Mouse (Mus musculus) brain, adult 10 weeks (tissue): ENCODE results near the gene Hist1h2ae. TPM values are rescaled to one million over a fixed set of nuclear protein-coding genes. Genes with fewer than 3 reads are reported as not detected.

Experiments used
- polyA plus RNA-seq: library from polyadenylated mRNA; stranded (reverse); fragments of 350-450 nt; fragmentation: Illumina TruSeq; extraction: RNeasy Lipid Tissue Mini Kit (QIAGEN cat#74804); gene quantifications from one replicate; pipeline ENCODE4 v1.2.3, GENCODE M21; 2015; ENCODE audit warnings: low read depth, low replicate concordance

Hist1h2ae gene
- polyA plus RNA-seq, 1 experiment from 2014 or later = not detected

Other genes starting within 250 kb of the Hist1h2ae start
- 30.7 TPM for gene Zfp322a, start 202.0 kb downstream of the Hist1h2ae start, polyA plus RNA-seq
- gene Abt1, start 147.4 kb downstream of the Hist1h2ae start, polyA plus RNA-seq = 6.8 TPM
- not detected for gene Btn1a1, start 105.3 kb downstream of the Hist1h2ae start, polyA plus RNA-seq
- gene Btn2a2, start 82.4 kb downstream of the Hist1h2ae start, polyA plus RNA-seq = 1.8 TPM
- gene Hist1h4h, start 40.2 kb downstream of the Hist1h2ae start, polyA plus RNA-seq = 5.4 TPM
- gene Hist1h2af, start 37.3 kb downstream of the Hist1h2ae start, polyA plus RNA-seq = not detected
- not detected for gene Hist1h3g, start 35.8 kb downstream of the Hist1h2ae start, polyA plus RNA-seq
- gene Hist1h2bh, start 27.8 kb downstream of the Hist1h2ae start, polyA plus RNA-seq = 0.37 TPM
- gene Hist1h3f, start 27.2 kb downstream of the Hist1h2ae start, polyA plus RNA-seq = not detected
- gene Hist1h4f, start 19.6 kb downstream of the Hist1h2ae start, polyA plus RNA-seq = not detected
- gene Hist1h1d, start 18.0 kb downstream of the Hist1h2ae start, polyA plus RNA-seq = 0.06 TPM
- gene Hist1h3e, start 8.9 kb downstream of the Hist1h2ae start, polyA plus RNA-seq = not detected
- 3.5 TPM for gene Hist1h2bg, start 176 bp upstream of the Hist1h2ae start, polyA plus RNA-seq
- gene Hist1h2bf, start 3.0 kb upstream of the Hist1h2ae start, polyA plus RNA-seq = not detected
- not detected for gene Hist1h2ad, start 3.2 kb upstream of the Hist1h2ae start, polyA plus RNA-seq
- gene Hist1h3d, start 4.5 kb upstream of the Hist1h2ae start, polyA plus RNA-seq = 0.76 TPM
- not detected for gene Hist1h4d, start 10.4 kb upstream of the Hist1h2ae start, polyA plus RNA-seq
- 6.4 TPM for gene Hist1h2be, start 49.9 kb upstream of the Hist1h2ae start, polyA plus RNA-seq
- gene Hist1h1e, start 51.3 kb upstream of the Hist1h2ae start, polyA plus RNA-seq = 3.1 TPM
- gene Hist1h2ac, start 112.7 kb upstream of the Hist1h2ae start, polyA plus RNA-seq = 2.0 TPM
- gene Hist1h2bc, start 113.0 kb upstream of the Hist1h2ae start, polyA plus RNA-seq = 79.4 TPM
- gene Hist1h1t, start 124.6 kb upstream of the Hist1h2ae start, polyA plus RNA-seq = not detected
- 1.3 TPM for gene Hist1h4c, start 127.2 kb upstream of the Hist1h2ae start, polyA plus RNA-seq
- 4.4 TPM for gene Hfe, start 139.6 kb upstream of the Hist1h2ae start, polyA plus RNA-seq
- 35.3 TPM for gene Hist1h1c, start 167.6 kb upstream of the Hist1h2ae start, polyA plus RNA-seq
- not detected for gene Hist1h3c, start 174.4 kb upstream of the Hist1h2ae start, polyA plus RNA-seq
- not detected for gene Hist1h2bb, start 175.5 kb upstream of the Hist1h2ae start, polyA plus RNA-seq
- gene Hist1h2ab, start 179.9 kb upstream of the Hist1h2ae start, polyA plus RNA-seq = not detected
- not detected for gene Hist1h3b, start 181.0 kb upstream of the Hist1h2ae start, polyA plus RNA-seq
- gene Hist1h4b, start 185.8 kb upstream of the Hist1h2ae start, polyA plus RNA-seq = not detected
- gene Hist1h4a, start 190.0 kb upstream of the Hist1h2ae start, polyA plus RNA-seq = not detected
- not detected for gene Hist1h3a, start 191.2 kb upstream of the Hist1h2ae start, polyA plus RNA-seq
- not detected for gene Hist1h1a, start 192.4 kb upstream of the Hist1h2ae start, polyA plus RNA-seq
- not detected for gene Trim38, start 198.7 kb upstream of the Hist1h2ae start, polyA plus RNA-seq
- gene Slc17a2, start 235.8 kb upstream of the Hist1h2ae start, polyA plus RNA-seq = not detected